Mouse (Mus musculus) lung, postnatal 0 days (tissue): ENCODE results near the gene Wap.

ENCODE experiments used
- CTCF ChIP-seq: IDR thresholded peaks from 2 replicates; pipeline ENCODE4 v1.5.1; 2016; ENCODE audit warnings: antibody characterized with exemption, mild to moderate bottlenecking
- EP300 ChIP-seq: IDR thresholded peaks from 2 replicates; pipeline ENCODE4 v1.6.1; 2016; ENCODE audit warnings: antibody characterized with exemption, mild to moderate bottlenecking, control low read depth

GRCm38 (mm10) chr11:6599831-6600230, 38.6 kb downstream of the Wap start:
- TF ChIP-seq CTCF (no peak), EP300 (no peak)
